Mouse (Mus musculus) right cerebral cortex, postnatal 25 days (tissue): ENCODE data around the gene Zfp428.

Source experiments
- DNase-seq: peaks from one replicate; pipeline ENCODE4 v3.0.0; 2022

Zfp428 gene

DNA sequence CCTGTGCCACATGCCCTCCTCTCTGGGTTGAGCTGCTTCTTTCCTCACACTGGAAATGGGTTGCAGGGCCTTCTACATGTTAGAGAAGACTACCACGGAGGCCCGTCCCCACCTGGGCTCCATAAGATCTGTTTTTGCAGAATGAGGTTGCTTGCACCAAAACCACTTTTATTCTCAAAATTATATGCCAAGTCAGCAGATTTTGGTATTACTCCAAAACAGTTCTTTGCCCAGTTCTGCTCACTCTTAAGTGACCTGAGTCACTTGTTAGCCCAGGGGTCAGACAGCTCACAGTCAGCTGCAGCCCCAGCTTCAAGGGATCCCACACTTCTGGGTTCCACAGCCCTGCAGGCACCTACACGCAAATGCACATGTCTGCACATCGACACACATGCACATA lies 54.6 kb downstream of the Zfp428 start:
- DNase-seq = no peak

DNA sequence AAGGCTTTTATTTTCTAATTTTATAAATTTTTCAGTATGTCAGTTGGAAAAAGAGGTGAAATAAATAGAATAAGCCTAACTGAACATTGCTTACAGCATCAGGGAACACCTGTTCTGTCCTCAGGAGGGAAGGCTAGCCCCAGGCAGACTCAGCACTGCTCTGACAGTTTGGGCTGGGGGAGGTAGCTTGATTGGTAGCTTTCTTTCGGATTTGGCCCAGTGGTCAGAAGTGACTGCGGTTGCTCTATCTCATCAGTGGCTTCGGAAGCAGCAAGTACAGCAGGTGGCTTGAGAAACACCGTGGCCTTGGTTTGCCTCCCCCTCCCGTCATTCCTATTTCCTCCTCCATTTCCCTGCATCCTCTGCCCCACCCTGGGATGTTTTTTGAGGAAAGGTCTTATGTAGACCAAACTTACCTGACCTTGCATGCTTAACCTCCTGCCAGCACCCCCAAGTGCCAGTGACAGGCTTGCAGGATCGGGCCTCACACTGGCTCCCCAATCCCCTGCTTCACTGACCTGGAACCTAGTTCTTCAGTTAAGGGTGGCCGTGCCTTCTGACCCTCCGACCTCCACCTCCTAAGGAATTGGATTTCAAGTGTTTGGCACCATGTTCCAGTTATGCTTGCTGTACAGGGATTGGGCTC lies 56.5 kb downstream of the Zfp428 start:
- DNase-seq = no peak

DNA sequence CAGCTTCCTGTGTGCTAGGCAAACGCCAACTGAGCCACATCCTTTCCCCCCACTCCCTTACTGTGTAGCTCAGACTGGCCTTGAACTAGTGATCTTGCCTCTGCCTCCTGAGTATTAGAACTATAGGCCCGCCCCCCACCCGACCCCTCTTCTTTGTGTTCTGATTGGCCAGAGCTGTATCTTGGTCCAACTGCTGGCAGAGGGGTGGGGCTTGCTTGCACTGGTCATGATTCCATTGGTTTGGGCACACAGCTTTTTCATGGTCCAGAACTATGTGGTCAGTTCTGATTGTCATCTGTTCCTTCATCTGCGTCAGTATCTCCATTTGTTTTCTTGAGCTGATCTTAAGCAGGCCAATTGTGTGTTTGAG lies 57.0 kb downstream of the Zfp428 start:
- no peak for DNase-seq

DNA sequence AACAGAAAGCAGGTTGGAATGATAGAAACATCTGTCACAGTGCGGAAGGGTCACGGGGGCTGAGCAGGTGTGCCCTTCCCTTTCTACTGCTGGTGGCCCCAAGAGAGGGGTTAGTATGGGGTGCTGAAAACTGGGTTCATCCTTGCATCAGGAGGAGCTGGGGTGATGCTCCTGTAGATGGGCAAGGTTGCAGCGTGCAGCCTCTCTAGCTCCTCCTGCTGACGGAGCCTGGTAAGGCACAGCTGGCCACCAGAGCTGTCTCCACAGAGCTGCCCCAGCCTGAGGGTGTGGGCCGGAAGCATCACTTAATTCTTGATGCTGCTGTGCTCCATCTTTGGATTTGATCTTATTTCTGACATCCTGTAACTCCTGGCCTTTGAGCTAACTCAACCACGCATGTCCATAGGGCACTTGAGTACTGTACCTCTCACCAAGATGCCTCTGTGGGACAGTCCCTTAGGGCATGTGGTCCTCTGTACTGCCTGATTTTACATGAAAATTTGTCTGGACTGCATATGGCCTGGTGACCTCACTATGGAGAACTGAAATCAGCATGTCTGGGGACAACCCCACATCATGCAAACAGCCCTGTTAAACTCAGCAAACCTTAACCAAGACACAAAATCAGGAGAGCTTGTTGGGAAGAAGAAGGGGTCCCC lies 57.9 kb downstream of the Zfp428 start:
- peak; percentile 49 for DNase-seq
